Mouse (Mus musculus): ENCODE results near the gene Babam2. TPM values are rescaled to one million over a fixed set of nuclear protein-coding genes. Genes with fewer than 3 reads are reported as not detected.
A peak's percentile ranks its signal among the peaks of the same experiment; 100 is the strongest.

The Babam2 gene
- polyA plus RNA-seq, 1 experiment from 2014 or later = 46.9 TPM

DNA sequence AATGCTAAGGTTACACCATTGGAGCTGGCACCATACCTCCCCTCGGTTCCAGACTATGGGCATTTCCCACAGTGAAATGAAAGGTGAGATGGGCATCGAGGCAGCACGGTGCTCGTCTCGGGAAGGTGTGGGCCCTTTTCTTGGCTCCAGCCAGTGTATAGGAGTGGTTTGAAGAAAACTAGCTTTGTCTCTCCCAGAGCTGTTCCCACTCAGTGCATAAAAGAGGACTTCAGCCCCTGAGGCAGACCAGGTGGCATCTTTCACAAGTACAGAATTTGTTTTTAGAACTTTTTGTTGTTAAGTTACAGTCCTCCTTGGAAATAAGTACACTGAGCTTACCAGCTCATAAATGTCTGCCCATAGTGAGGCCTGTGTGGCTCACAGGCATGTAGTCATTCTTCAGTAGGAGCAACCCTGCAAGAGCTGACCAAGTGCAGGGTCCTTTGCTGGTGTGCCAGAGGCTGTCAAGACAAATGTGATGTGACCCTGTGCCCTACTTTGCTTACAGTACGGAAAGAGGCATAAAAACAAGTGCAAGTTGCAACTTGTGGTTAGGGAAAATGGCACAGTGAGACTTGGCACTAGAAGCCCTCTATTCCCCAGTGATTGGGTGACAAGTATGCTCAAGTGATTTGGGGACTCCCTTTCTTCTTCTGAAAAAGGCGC is 208.9 kb downstream of the Babam2 start:
- Histone ChIP-seq H3K9ac (replicated peaks) (no peak overlapping the region), H3K4me1 (no peaks in the 10 kb centered on the region)
- whole genome bisulfite sequencing = 81% methylated on average over 7 of the region's 7 CpGs

DNA sequence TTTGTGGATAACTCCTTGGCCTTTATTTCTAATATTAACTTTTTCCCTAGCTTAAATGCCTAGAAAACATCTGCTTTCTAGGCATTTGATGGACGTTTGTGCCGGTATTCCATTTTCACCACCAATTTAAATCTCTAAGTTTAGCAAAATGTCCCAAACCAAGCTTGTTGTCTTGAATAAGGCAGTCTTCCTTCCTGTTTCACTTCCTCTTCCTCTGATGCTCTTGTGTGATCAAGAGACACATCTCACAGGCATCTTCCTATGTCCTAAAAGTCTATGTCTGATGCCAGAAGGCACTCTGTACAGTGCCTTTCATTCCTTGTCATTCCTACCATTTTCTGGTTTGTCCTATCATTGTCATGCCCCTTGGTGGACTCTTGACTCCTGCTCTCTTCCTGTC is 210.5 kb downstream of the Babam2 start:
- H3K4me1 ChIP-seq = no peaks in the 10 kb centered on the region
- no peak for ATAC-seq (replicated peaks)
- WGBS = 95% methylated on average over 2 of the region's 2 CpGs

More for the DNA sequence above, 208.9 kb downstream of the Babam2 start:
- H3K9me3 ChIP-seq = no peaks in the 10 kb centered on the region
- no peak overlapping the region for H3K4me3 ChIP-seq
- no peak overlapping the region for H3K4me2 ChIP-seq (replicated peaks)
- no peaks in the 10 kb centered on the region for H3K27me3 ChIP-seq
- no peak for ATAC-seq (replicated peaks)
- no peaks in the 10 kb centered on the region for H3K36me3 ChIP-seq
- no peak overlapping the region for H3K27ac ChIP-seq (replicated peaks)

DNA sequence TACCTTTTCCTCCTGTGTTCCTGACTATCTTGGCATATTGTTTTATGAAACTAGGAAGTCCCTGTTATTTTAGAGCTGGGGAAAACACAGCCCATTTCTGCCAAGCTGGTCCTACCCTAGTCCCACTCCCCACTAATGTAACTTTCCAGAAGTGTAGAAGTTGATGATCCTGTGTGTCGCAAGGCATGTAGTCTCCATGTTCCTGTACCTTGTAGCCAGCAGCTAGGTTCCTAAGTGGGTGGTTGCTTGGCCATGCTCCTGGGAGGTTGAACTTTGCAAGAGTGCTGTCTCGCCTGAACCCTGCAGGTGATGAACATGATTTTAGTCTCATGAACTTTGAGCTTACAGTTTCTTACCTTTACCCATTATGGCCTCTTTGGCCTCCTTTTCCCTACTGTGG is 211.3 kb downstream of the Babam2 start:
- 95% methylated on average over 2 of the region's 2 CpGs for WGBS
- no peak for ATAC-seq (replicated peaks)
- no peaks in the 10 kb centered on the region for H3K9me3 ChIP-seq

More for the DNA sequence above, 210.5 kb downstream of the Babam2 start:
- Histone ChIP-seq H3K9ac (replicated peaks) (no peak overlapping the region), H3K36me3 (no peaks in the 10 kb centered on the region), H3K4me2 (replicated peaks) (no peak overlapping the region), H3K9me3 (no peaks in the 10 kb centered on the region), H3K4me3 (no peak overlapping the region), H3K27me3 (no peaks in the 10 kb centered on the region), H3K27ac (replicated peaks) (no peak overlapping the region)

DNA sequence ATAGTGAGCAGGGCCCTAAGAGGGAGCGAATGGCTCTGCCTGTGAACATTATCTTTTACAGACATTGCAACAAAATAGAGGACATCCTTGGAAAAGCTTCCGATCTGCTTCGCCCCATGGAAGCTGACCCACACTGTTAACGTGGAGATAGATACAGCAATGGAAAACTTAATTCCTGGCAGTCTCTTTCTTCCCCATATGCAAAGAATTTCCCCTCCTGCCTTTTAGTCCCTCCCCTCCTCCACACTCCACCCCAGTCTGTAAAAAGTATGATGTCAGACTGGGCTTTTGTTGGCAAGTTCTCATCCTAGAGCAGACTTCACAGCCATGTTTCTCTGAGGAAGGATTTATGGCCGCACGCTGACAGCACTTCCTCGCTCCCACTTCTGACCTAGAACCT is 218.8 kb downstream of the Babam2 start:
- no peaks in the 10 kb centered on the region for H3K27me3 ChIP-seq
- no peak for ATAC-seq (replicated peaks)
- H3K36me3 ChIP-seq = no peaks in the 10 kb centered on the region
- WGBS = 66% methylated on average over 7 of the region's 7 CpGs
- peaks cover 3% of the 10 kb centered on the region; the same call in 1 of the 2 replicates for H3K4me1 ChIP-seq
- no peak overlapping the region for H3K9ac ChIP-seq (replicated peaks)
- H3K27ac ChIP-seq (replicated peaks) = no peak overlapping the region
- no peaks in the 10 kb centered on the region for H3K9me3 ChIP-seq
- no peak overlapping the region for H3K4me3 ChIP-seq
- no peak overlapping the region for H3K4me2 ChIP-seq (replicated peaks)

More for the DNA sequence above, 211.3 kb downstream of the Babam2 start:
- Histone ChIP-seq H3K4me2 (replicated peaks) (no peak overlapping the region), H3K9ac (replicated peaks) (no peak overlapping the region), H3K27me3 (no peaks in the 10 kb centered on the region), H3K36me3 (no peaks in the 10 kb centered on the region), H3K4me3 (no peak overlapping the region), H3K27ac (replicated peaks) (no peak overlapping the region), H3K4me1 (no peaks in the 10 kb centered on the region)

DNA sequence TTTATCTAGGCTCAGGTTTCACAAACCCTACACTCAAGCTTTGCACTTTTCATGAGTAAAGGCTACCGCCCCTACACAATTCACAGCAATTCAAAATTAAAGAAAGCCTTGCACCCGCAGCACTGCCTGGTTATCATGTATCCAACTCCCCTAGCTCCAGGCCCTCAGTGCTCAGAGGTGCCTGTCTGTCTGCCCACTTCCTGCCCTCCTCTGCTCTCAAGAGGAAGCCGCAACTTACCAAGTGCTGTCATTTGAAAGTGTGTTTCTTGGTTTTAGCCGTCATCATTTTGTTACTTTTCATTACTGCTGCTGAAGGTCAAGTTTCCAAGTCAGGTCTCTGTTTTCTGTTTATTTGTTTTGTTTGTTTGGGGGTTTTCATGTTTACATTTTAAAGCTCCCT is 221.1 kb downstream of the Babam2 start:
- H3K36me3 ChIP-seq = no peaks in the 10 kb centered on the region
- H3K4me2 ChIP-seq (replicated peaks) = no peak overlapping the region
- 96% methylated on average over 4 of the region's 4 CpGs for WGBS
- no peak overlapping the region for H3K9ac ChIP-seq (replicated peaks)
- H3K27ac ChIP-seq (replicated peaks) = no peak overlapping the region
- ATAC-seq (replicated peaks) = no peak
- H3K9me3 ChIP-seq = no peaks in the 10 kb centered on the region
- H3K27me3 ChIP-seq = no peaks in the 10 kb centered on the region
- peaks cover 3% of the 10 kb centered on the region; the same call in 1 of the 2 replicates for H3K4me1 ChIP-seq
- H3K4me3 ChIP-seq = no peak overlapping the region

DNA sequence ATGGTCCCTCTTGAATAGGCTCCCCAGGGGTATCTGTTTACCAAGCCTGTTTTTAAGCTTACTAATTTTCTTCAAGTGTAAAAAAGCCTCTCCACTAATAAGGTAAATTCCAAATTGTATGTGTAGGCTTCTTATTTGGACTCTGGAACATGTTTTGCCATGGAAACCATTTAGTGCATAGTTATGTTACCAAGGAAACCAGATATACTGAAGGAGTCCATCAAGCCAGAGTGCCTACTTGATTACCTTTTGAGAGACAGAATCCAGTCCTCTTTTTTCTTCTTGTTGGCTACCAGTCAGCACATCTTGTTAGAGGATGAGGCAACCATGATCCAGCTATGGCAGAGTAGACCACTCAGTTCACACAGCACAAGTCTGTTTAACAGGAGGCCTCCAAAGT is 222.6 kb downstream of the Babam2 start:
- no peak overlapping the region for H3K4me2 ChIP-seq (replicated peaks)
- H3K27me3 ChIP-seq = no peaks in the 10 kb centered on the region
- no peaks in the 10 kb centered on the region for H3K36me3 ChIP-seq
- no peak for ATAC-seq (replicated peaks)
- H3K27ac ChIP-seq (replicated peaks) = no peak overlapping the region; the same call in 1 of the 2 replicates
- H3K9ac ChIP-seq (replicated peaks) = no peak overlapping the region
- peaks cover 3% of the 10 kb centered on the region; the same call in 1 of the 2 replicates for H3K4me1 ChIP-seq
- no peak overlapping the region for H3K4me3 ChIP-seq
- no peaks in the 10 kb centered on the region for H3K9me3 ChIP-seq

DNA sequence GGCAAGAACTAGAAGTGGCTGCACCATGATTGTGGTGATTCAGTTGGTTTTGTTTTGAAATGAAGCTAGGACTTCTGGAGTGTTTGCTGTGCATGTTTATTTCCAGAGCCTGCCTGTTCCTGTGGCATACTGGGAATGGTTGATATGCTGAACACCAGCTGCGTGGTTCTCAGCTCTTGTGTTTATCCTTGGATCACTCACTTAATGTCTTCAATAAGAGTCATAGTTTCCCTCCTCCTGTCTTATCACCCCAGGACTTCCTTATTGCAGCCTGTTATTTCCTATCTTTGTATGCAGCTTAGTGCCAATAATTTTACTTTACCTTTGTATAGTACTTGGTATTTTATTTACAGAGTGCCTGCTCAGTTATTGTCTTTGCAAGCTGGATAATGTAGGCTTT is 223.4 kb downstream of the Babam2 start:
- 84% methylated on average over 1 of the region's 1 CpGs for WGBS

DNA sequence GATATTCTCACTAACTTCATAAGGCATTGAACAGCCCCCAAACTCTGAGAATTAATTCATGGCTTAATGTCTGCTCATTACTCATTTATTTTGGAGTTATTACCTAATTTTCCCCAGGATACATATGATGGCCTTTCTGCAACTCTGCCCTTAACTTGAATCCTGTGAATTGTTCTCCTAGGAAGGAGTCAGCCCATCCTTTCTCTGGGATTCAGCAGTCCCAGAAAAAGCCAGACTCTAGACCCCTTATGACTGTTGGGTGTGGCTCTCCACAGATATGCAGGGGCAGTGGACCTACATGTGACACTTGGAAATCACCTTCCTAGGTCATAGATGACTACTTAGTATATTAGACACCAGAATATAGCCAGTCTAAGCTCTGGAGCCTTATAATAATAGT is 226.6 kb downstream of the Babam2 start:
- H3K9ac ChIP-seq (replicated peaks) = no peak overlapping the region
- H3K4me1 ChIP-seq = peaks cover 1% of the 10 kb centered on the region; the same call in 1 of the 2 replicates
- no peak overlapping the region for H3K27ac ChIP-seq (replicated peaks)
- H3K36me3 ChIP-seq = no peaks in the 10 kb centered on the region
- ATAC-seq (replicated peaks) = no peak
- H3K9me3 ChIP-seq = no peaks in the 10 kb centered on the region; the same call in 1 of the 2 replicates
- H3K4me2 ChIP-seq (replicated peaks) = no peak overlapping the region
- H3K27me3 ChIP-seq = no peaks in the 10 kb centered on the region
- H3K4me3 ChIP-seq = no peak overlapping the region

More for the DNA sequence above, 223.4 kb downstream of the Babam2 start:
- no peak for ATAC-seq (replicated peaks)
- Histone ChIP-seq H3K9me3 (no peaks in the 10 kb centered on the region), H3K36me3 (no peaks in the 10 kb centered on the region), H3K27me3 (no peaks in the 10 kb centered on the region), H3K4me3 (no peak overlapping the region), H3K27ac (replicated peaks) (no peak overlapping the region), H3K4me1 (peaks cover 3% of the 10 kb centered on the region; the same call in 1 of the 2 replicates), H3K4me2 (replicated peaks) (no peak overlapping the region), H3K9ac (replicated peaks) (no peak overlapping the region)

DNA sequence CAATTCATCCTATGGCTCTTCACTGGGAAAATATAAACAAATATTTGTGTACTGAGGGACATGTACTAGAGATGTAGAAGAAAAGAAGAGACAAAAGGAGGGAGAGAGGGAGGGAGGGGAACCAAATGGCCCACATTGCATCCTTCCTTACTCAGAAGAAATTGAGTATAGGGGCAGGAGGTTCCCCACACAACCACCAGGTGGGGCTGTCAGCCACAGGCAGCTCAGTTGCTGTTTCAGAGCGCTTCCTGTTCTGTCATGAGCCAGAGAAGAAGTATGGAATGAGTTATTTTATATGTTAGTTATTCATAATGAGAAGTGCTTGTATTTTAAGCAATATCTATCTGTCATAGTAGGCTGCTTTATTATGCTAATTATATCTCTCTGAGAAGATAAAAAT is 229.1 kb downstream of the Babam2 start:
- Histone ChIP-seq H3K9ac (replicated peaks) (no peak overlapping the region), H3K36me3 (no peaks in the 10 kb centered on the region), H3K9me3 (no peaks in the 10 kb centered on the region; the same call in 1 of the 2 replicates), H3K4me1 (peaks cover 4% of the 10 kb centered on the region; the same call in 1 of the 2 replicates), H3K4me3 (no peak overlapping the region), H3K4me2 (replicated peaks) (no peak overlapping the region), H3K27ac (replicated peaks) (no peak overlapping the region), H3K27me3 (no peaks in the 10 kb centered on the region)
- no peak for ATAC-seq (replicated peaks)
- WGBS = 82% methylated on average over 1 of the region's 1 CpGs

DNA sequence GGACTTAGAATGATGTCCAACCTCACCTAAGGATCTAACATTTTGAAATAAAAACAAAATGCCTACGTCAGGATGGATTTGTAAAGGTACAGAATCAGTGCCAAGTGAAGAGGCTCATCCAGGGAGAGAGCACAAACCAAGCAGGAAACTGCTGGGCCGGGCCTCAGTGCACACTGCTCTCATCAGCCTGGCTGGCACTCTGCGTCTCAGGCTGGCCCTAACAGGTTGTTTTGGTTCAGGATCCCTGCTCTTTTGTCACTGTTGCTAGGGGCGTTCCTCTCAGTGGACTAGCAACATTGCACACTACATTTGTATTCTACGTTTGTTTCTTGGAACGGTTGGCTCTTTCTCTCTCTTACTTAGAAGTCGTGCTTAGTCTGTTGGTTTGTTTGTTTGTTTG is 231.5 kb downstream of the Babam2 start:
- no peak overlapping the region for H3K9ac ChIP-seq (replicated peaks)
- no peak overlapping the region for H3K4me2 ChIP-seq (replicated peaks)
- H3K4me3 ChIP-seq = no peak overlapping the region
- ATAC-seq (replicated peaks) = peak; percentile 60; the same call in 1 of the 2 replicates
- no peaks in the 10 kb centered on the region; the same call in 1 of the 2 replicates for H3K9me3 ChIP-seq
- no peaks in the 10 kb centered on the region for H3K36me3 ChIP-seq
- no peak overlapping the region for H3K27ac ChIP-seq (replicated peaks)
- H3K4me1 ChIP-seq = peaks cover 4% of the 10 kb centered on the region; the same call in 1 of the 2 replicates
- 22% methylated on average over 7 of the region's 7 CpGs for WGBS
- H3K27me3 ChIP-seq = no peaks in the 10 kb centered on the region

DNA sequence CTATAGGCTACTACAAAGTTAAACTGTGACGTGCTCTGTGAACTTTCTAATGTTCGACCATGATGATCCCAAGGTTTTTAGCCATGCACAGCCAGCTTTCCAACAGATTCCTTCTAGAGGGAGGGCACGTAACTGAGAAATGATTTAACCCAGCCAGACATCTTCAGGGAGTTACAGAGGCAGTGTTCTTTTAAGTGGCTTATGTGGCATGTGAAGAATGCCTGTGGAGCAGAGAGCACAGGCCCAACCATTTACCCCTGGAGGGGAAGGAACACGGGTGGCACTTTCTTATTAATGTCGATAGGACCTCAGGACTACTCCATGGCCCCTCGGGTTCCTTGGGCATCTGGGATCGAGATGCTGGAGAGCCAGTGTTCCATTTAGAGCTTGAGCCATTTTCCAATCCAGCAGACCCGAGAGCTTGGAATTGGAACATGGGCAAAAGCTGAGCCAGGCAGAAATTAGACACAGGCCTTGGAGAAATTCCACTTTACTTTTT is 233.7 kb downstream of the Babam2 start:
- no peaks in the 10 kb centered on the region for H3K27me3 ChIP-seq
- no peaks in the 10 kb centered on the region; the same call in 1 of the 2 replicates for H3K9me3 ChIP-seq
- no peaks in the 10 kb centered on the region for H3K36me3 ChIP-seq
- no peak for ATAC-seq (replicated peaks)
- no peak overlapping the region for H3K27ac ChIP-seq (replicated peaks)
- peaks cover 4% of the 10 kb centered on the region; the same call in 1 of the 2 replicates for H3K4me1 ChIP-seq
- 86% methylated on average over 8 of the region's 8 CpGs for WGBS
- no peak overlapping the region for H3K4me3 ChIP-seq
- H3K4me2 ChIP-seq (replicated peaks) = no peak overlapping the region
- H3K9ac ChIP-seq (replicated peaks) = no peak overlapping the region

DNA sequence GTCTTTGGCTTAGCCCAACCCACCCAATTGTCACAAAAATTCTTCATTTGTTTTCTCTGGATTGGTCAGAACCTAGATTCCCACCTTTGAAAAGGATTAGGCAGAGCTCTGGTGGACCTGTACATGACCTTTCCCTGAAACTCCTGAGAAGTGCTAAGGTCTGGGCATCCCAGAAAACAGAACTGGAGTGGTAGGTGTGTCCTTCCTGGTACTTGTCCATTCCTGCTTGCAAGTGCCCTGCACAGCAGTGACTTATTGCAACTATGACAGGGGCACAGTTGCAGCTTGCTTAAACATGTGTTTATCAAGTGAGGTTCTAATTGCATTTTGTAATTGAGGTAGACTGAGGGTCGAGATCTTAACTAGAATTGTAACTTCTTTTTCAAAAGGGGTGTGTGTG is 234.2 kb downstream of the Babam2 start:
- Histone ChIP-seq H3K9ac (replicated peaks) (no peak overlapping the region), H3K9me3 (no peaks in the 10 kb centered on the region; the same call in 1 of the 2 replicates), H3K27me3 (no peaks in the 10 kb centered on the region), H3K4me2 (replicated peaks) (no peak overlapping the region), H3K4me1 (peaks cover 4% of the 10 kb centered on the region; the same call in 1 of the 2 replicates), H3K36me3 (no peaks in the 10 kb centered on the region), H3K27ac (replicated peaks) (no peak overlapping the region), H3K4me3 (no peak overlapping the region)
- no peak for ATAC-seq (replicated peaks)
- 86% methylated on average over 1 of the region's 1 CpGs for WGBS

All from forebrain, embryonic 15.5 days (tissue).